Mouse (Mus musculus): ENCODE data around the gene Mief1.

DNA sequence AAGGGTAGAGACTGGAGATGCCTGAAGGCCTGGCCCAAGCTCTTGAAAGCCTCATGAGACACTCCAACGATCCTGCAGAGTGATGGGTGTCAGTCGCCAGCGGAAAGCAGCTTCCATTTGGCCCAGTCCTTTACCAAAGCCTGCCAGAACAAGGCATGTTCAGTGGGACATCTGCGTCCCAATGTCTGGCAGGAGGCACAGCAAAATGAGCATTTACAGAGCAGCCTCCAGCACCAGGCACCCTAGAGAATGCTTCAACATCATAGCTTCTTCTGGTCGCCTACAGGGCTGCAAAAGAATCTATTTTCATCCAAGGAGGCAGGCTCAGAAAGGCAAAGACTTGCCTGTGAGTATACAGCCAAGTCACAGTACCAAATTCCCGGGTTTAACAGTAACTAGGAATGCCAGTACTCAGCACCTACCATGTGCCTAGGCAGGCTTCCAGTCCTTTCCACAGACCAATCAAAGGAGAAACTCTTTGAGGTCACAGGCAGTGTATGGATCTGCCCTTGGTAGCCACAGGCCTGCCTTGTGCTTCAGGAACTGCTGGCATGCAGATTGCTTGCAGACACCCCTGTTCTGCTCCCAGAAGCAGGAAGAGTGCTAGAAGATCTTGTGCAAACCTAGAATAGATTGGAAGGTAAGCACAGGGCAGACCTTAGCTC is 31.6 kb upstream of the Mief1 start:
- TF ChIP-seq CTCF (IDR thresholded peaks at IDR 0.05; ENCODE audit: extremely low read depth, insufficient read length, insufficient replicate concordance, low read depth, low read length) (no peak), POLR2A (IDR thresholded peaks at IDR 0.05; ENCODE audit: low read depth, low read length) (no peak)
